Mouse (Mus musculus): Measurements from ENCODE around the gene Mttp.

The Mttp gene

GRCm38 (mm10) chr3:138083073-138083637 lies 61.6 kb downstream of the Mttp start:
- no peak for DNase-seq (ENCODE audit: low read depth, low spot score)

- DNase-seq (ENCODE audit: low read depth, low spot score): no peak
These were observed 66.1 kb downstream of the Mttp start for GRCm38 (mm10) chr3:138078701-138079100.

GRCm38 (mm10) chr3:138077476-138078340 lies 67.1 kb downstream of the Mttp start:
- no peak for DNase-seq (ENCODE audit: low read depth, low spot score)

GRCm38 (mm10) chr3:138075209-138075608 lies 69.6 kb downstream of the Mttp start:
- DNase-seq (ENCODE audit: low read depth, low spot score): no peak

GRCm38 (mm10) chr3:138074214-138074613 lies 70.6 kb downstream of the Mttp start:
- no peak for DNase-seq (ENCODE audit: low read depth, low spot score)

GRCm38 (mm10) chr3:138071476-138072073 lies 73.2 kb downstream of the Mttp start:
- no peak for DNase-seq (ENCODE audit: low read depth, low spot score)

- no peak for DNase-seq (ENCODE audit: low read depth, low spot score)
These were observed 73.8 kb downstream of the Mttp start for GRCm38 (mm10) chr3:138071004-138071403.

- no peak for DNase-seq (ENCODE audit: low read depth, low spot score)
These were observed 74.8 kb downstream of the Mttp start for GRCm38 (mm10) chr3:138069756-138070511.

GRCm38 (mm10) chr3:138068103-138068502 lies 76.7 kb downstream of the Mttp start:
- DNase-seq (ENCODE audit: low read depth, low spot score): no peak

GRCm38 (mm10) chr3:138067288-138067687 lies 77.5 kb downstream of the Mttp start, which contains the start of gene Gm5105:
TSS of gene Gm5105 (minus strand) at chr3:138067388.
- no peak for DNase-seq (ENCODE audit: low read depth, low spot score)

GRCm38 (mm10) chr3:138066348-138066856 lies 78.4 kb downstream of the Mttp start:
- no peak for DNase-seq (ENCODE audit: low read depth, low spot score)

GRCm38 (mm10) chr3:138065930-138066329 lies 78.8 kb downstream of the Mttp start:
- DNase-seq (ENCODE audit: low read depth, low spot score): no peak

- peak; percentile 56 for DNase-seq (ENCODE audit: low read depth, low spot score)
These were observed 79.8 kb downstream of the Mttp start, which contains the start of gene 1110002E22Rik for GRCm38 (mm10) chr3:138064732-138065645. TSS of gene 1110002E22Rik (plus strand) at chr3:138065052.

- no peak for DNase-seq (ENCODE audit: low read depth, low spot score)
These were observed 80.9 kb downstream of the Mttp start for GRCm38 (mm10) chr3:138063731-138064329.

GRCm38 (mm10) chr3:138062673-138063072 lies 82.1 kb downstream of the Mttp start:
- no peak for DNase-seq (ENCODE audit: low read depth, low spot score)

- no peak for DNase-seq (ENCODE audit: low read depth, low spot score)
These were observed 83.4 kb downstream of the Mttp start for GRCm38 (mm10) chr3:138061205-138061911.

GRCm38 (mm10) chr3:138060429-138060828 lies 84.3 kb downstream of the Mttp start:
- no peak for DNase-seq (ENCODE audit: low read depth, low spot score)

- DNase-seq (ENCODE audit: low read depth, low spot score): no peak
These were observed 86.5 kb downstream of the Mttp start for GRCm38 (mm10) chr3:138058226-138058625.

- DNase-seq (ENCODE audit: low read depth, low spot score): no peak
These were observed 87.8 kb downstream of the Mttp start for GRCm38 (mm10) chr3:138056976-138057375.

Data from brain, embryonic 18.5 days (tissue).